Mouse (Mus musculus) heart, adult 8-10 months (tissue): Measurements from ENCODE around the gene Skint4. TPM values are rescaled to one million over a fixed set of nuclear protein-coding genes. Genes with fewer than 3 reads are reported as not detected.

Source experiments
- DNase-seq: peaks from one replicate; pipeline ENCODE4 v3.0.0; 2022; ENCODE audit warnings: low spot score
- total RNA-seq, 4 experiments: library from RNA; stranded (reverse); gene quantifications; 2 replicates each; pipeline ENCODE4 v1.2.4; 2022

Skint4 gene
- not detected for total RNA-seq

GRCm38 (mm10) chr4:112071716-112072115, at the start of gene Skint4:
Gene Skint4, plus strand, starts transcription at chr4:112072016.
- DNase-seq = no peak

Other genes starting within 250 kb of the Skint4 start
- gene Slc5a9, start 169.1 kb upstream of the Skint4 start, total RNA-seq = not detected
- not detected for gene Skint8, start 152.6 kb upstream of the Skint4 start, total RNA-seq
- not detected for gene Skint7, start 99.1 kb upstream of the Skint4 start, total RNA-seq
- not detected for gene Skint1, start 65.7 kb upstream of the Skint4 start, total RNA-seq
- not detected for gene Skint3, start 160.2 kb downstream of the Skint4 start, total RNA-seq